Mouse (Mus musculus): Measurements from ENCODE around the gene Marc1. TPM values are rescaled to one million over a fixed set of nuclear protein-coding genes. Genes with fewer than 3 reads are reported as not detected.

Marc1 gene
- polyA plus RNA-seq, 1 experiment from 2014 or later: 2.0 TPM

- no peak for ATAC-seq (ENCODE audit: insufficient read depth, low FRiP score, low read depth)
- 77% methylated on average over 11 of the region's 11 CpGs for WGBS
- H3K4me3 ChIP-seq (replicated peaks): no peak overlapping the region
- H3K4me1 ChIP-seq: peaks cover 7% of the 10 kb centered on the region; the same call in 1 of the 2 replicates
- no peak overlapping the region for H3K4me2 ChIP-seq
- H3K9ac ChIP-seq: no peak overlapping the region
- H3K27me3 ChIP-seq (replicated peaks): no peaks in the 10 kb centered on the region
- H3K36me3 ChIP-seq: no peaks in the 10 kb centered on the region
- H3K9me3 ChIP-seq: no peaks in the 10 kb centered on the region
- no peak overlapping the region for H3K27ac ChIP-seq
Measured at GRCm38 (mm10) chr1:184750114-184750664, 60.9 kb downstream of the Marc1 start.

DNA sequence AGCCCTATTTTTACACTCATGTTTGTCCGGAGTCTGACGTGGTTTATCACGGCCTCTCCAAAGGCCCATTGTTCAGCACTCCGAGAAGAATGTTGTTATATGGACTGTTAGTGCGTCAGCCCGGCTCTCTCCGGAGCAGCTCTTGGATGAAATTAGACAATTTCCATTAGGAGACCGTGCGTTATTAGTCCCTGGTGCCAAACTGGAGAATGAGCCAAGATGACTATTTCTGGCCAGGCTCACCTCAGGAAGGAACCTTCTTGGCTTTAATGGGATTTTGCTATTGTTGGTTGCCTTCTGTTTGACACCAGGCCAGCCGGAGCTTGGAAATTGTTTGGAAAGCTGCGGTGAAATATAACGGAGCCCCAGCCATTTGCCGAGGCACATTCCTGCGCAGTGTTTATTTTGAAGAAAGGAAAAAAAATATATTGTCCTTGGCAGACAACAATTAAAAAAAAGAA lies 62.4 kb downstream of the Marc1 start:
- no peaks in the 10 kb centered on the region for H3K27me3 ChIP-seq (replicated peaks)
- H3K9me3 ChIP-seq: no peaks in the 10 kb centered on the region
- H3K4me3 ChIP-seq (replicated peaks): no peak overlapping the region
- peak; percentile 69 for ATAC-seq (ENCODE audit: insufficient read depth, low FRiP score, low read depth)
- WGBS: 23% methylated on average over 14 of the region's 14 CpGs
- H3K36me3 ChIP-seq: no peaks in the 10 kb centered on the region
- no peak overlapping the region for H3K4me2 ChIP-seq
- H3K27ac ChIP-seq: no peak overlapping the region; the same call in 1 of the 2 replicates
- H3K9ac ChIP-seq: no peak overlapping the region
- H3K4me1 ChIP-seq: peaks cover 7% of the 10 kb centered on the region; the same call in 1 of the 2 replicates

DNA sequence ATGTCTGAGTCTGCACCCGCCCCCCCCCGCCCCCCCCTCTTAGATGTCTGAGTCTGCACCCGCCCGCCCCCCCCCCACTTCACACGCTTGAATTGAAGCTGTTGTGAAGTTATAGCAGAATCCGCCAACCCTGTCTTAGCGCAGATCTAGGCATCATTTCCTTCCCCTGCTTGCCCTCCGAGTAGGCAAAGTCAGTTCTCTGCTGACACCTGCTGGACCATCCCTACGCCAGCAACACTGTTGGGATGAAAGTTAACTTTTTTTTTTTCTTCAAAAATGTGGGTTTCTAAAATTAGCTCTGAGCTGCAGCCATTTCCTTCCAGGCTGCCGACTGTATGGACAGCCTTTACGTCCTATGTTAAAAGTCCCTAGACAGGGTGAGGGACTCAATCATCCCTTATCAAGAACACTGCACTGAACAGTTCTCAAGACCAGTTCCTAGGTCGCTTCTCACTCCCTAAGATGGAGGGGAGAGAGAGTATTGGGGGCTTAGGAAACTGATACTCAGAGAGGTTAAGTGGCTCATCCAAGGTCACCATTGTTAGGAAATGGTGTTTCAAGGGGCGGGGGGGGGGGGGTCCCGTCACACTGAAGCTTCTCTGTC lies 73.1 kb downstream of the Marc1 start:
- WGBS: 6% methylated on average over 12 of the region's 14 CpGs
- H3K27me3 ChIP-seq (replicated peaks): peaks cover 57% of the 10 kb centered on the region
- H3K4me2 ChIP-seq: 0 out of 2 replicates have a peak overlapping the region, but pooled peaks have one; percentile 3
- no peaks in the 10 kb centered on the region for H3K9me3 ChIP-seq
- no peak for ATAC-seq (ENCODE audit: insufficient read depth, low FRiP score, low read depth)
- H3K27ac ChIP-seq: no peak overlapping the region
- no peak overlapping the region for H3K4me3 ChIP-seq (replicated peaks)
- no peaks in the 10 kb centered on the region for H3K36me3 ChIP-seq
- no peak overlapping the region for H3K9ac ChIP-seq
- H3K4me1 ChIP-seq: 0 out of 2 replicates have a peak, but pooled peaks cover under 1% of the 10 kb centered on the region

- no peak overlapping the region for H3K4me3 ChIP-seq (replicated peaks)
- H3K9ac ChIP-seq: no peak overlapping the region
- peaks cover 5% of the 10 kb centered on the region; the same call in 1 of the 2 replicates for H3K4me1 ChIP-seq
- no peak overlapping the region for H3K4me2 ChIP-seq
- no peaks in the 10 kb centered on the region for H3K9me3 ChIP-seq
- peaks cover 61% of the 10 kb centered on the region for H3K27me3 ChIP-seq (replicated peaks)
- H3K36me3 ChIP-seq: no peaks in the 10 kb centered on the region
- ATAC-seq (ENCODE audit: insufficient read depth, low FRiP score, low read depth): no peak
- H3K27ac ChIP-seq: no peak overlapping the region
- 35% methylated on average over 2 of the region's 2 CpGs for WGBS
Measured at GRCm38 (mm10) chr1:184737228-184737627, 73.9 kb downstream of the Marc1 start.

MicroRNAs within 50 kb of the gene (microRNA counts, 519-probe panel; counts per million panel counts)
- microRNA mmu-miR-1981: 2,822 counts per million, percentile 70 among the panel's probes with 10 or more counts

Small RNAs within 50 kb of the gene (microRNA-seq; reads per million reads assigned to microRNA genes)
- gene Mir1981: 117 reads per million, percentile 51 among the genes with 10 or more reads in this experiment

Other genes starting within 250 kb of the Marc1 start
- 23.2 and 23.4 TPM in 2 replicates for gene Hlx, start 78.7 kb downstream of the Marc1 start, polyA plus RNA-seq (2015; fragmentation: Nextera tagmentation; extraction: Ambion mirVana)
- gene Marc2, start 35.1 kb upstream of the Marc1 start, polyA plus RNA-seq (2015; fragmentation: Nextera tagmentation; extraction: Ambion mirVana): 256 and 262 TPM in 2 replicates
- gene C130074G19Rik, start 71.9 kb upstream of the Marc1 start, polyA plus RNA-seq (2015; fragmentation: Nextera tagmentation; extraction: Ambion mirVana): 2.0 and 2.5 TPM in 2 replicates
- 2.5 and 2.8 TPM in 2 replicates for gene Mark1, start 188.3 kb upstream of the Marc1 start, polyA plus RNA-seq (2015; fragmentation: Nextera tagmentation; extraction: Ambion mirVana)